Mouse (Mus musculus): Measurements from ENCODE around the gene Slc7a9.

- TF ChIP-seq POLR2A (IDR thresholded peaks at IDR 0.05; ENCODE audit: insufficient read depth, low read length), result no peak
- TF ChIP-seq CTCF (IDR thresholded peaks at IDR 0.05; ENCODE audit: low read depth, low read length), result no peak
- no peak for TF ChIP-seq EP300 (IDR thresholded peaks at IDR 0.05; ENCODE audit: insufficient read depth, low read depth, low read length)
Observed at GRCm38 (mm10) chr7:35491005-35491404, 42.4 kb downstream of the Slc7a9 start.
